Mouse (Mus musculus) liver, embryonic 16.5 days (tissue): ENCODE results near the gene Rnd1. TPM values are rescaled to one million over a fixed set of nuclear protein-coding genes. Genes with fewer than 3 reads are reported as not detected.

ENCODE experiments used
- ATAC-seq: fragments of 200-750 bp; cut with Nextera tagmentation; 2 replicates; pipeline ENCODE4 v1.8.0; 2017; ENCODE audit warnings: low read depth, mild to moderate bottlenecking, moderate number of reproducible peaks, moderate library complexity
- H3K27ac ChIP-seq: fragments of 300-500 bp; sonication (generic); 2 replicates; pipeline ENCODE4 v1.5.1; 2014; ENCODE audit warnings: mild to moderate bottlenecking, low read length
- H3K27me3 ChIP-seq: fragments of 300-500 bp; sonication (generic); 2 replicates; pipeline ENCODE4 v1.6.1; 2014; ENCODE audit warnings: low read depth, low read length, mixed read lengths; ENCODE audit not compliant: control insufficient read depth, insufficient read depth
- H3K36me3 ChIP-seq: fragments of 300-500 bp; sonication (generic); 2 replicates; pipeline ENCODE4 v1.6.1; 2014; ENCODE audit warnings: mild to moderate bottlenecking; ENCODE audit not compliant: control insufficient read depth, insufficient read depth
- H3K4me1 ChIP-seq: fragments of 300-500 bp; sonication (generic); 2 replicates; pipeline ENCODE4 v1.6.1; 2014; ENCODE audit warnings: low read depth, low read length, mixed read lengths; ENCODE audit not compliant: control insufficient read depth
- H3K4me2 ChIP-seq: fragments of 300-500 bp; sonication (generic); 2 replicates; pipeline ENCODE4 v1.6.1; 2014; ENCODE audit warnings: low read depth, low read length, mixed read lengths
- H3K4me3 ChIP-seq: fragments of 300-500 bp; sonication (generic); 2 replicates; pipeline ENCODE4 v1.5.1; 2014; ENCODE audit warnings: low read depth, mild to moderate bottlenecking, low read length
- H3K9ac ChIP-seq: fragments of 300-500 bp; sonication (generic); 2 replicates; pipeline ENCODE4 v1.6.1; 2014; ENCODE audit warnings: low read depth, low read length
- H3K9me3 ChIP-seq: fragments of 300-500 bp; sonication (generic); replicated peaks from 2 replicates; pipeline ENCODE4 v1.6.1; 2016; ENCODE audit warnings: low read length; ENCODE audit not compliant: control insufficient read depth
- WGBS: fragments of 180-500 bp; shearing (Covaris S2); extraction: QIAGEN DNeasy Blood & Tissue Kit; methylation state at CpG from one replicate; pipeline ENCODE4 v1.1.7; 2014; ENCODE audit not compliant: insufficient replicate concordance; 5-methylcytosine and 5-hydroxymethylcytosine counted together
- polyA plus RNA-seq: library from polyadenylated mRNA; unstranded; fragments of >200 nt; fragmentation: Nextera tagmentation; extraction: Ambion mirVana; gene quantifications from 2 replicates; pipeline ENCODE4 v1.2.1, GENCODE M21; 2015

Gene Rnd1
- polyA plus RNA-seq, 1 experiment from 2014 or later: 1.1 TPM

DNA sequence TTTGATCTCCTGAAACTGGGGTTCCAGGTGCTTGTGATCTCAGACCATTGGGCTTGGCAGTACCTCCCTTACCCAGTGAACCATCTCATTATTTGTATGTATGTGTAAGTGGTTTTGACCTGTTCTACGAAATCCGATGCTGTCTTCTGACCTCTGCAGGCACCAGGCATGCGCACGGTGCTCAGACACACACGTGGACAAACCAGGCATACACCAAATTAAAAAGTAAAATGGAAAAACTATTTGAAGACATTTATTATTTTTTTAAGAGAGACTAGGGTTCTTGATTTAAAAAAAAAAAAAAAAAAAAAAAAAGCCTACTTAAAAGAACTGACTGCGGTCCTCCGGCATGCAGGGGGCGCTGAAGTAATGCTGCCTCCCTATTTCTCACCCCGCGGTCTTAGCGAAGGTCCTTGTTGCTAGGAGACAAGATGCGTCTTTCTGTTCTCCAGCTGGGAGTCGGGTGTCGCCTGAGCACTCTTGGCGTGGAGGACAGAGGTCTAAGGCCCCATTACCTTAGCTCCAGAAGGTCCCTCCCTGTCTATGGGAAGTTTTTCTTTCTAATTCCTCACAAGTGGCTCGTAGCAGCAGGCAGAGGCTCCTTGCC, 30.6 kb upstream of the Rnd1 start, which contains the start of gene Ccdc65:
Gene Ccdc65 (plus strand): TSS at position 442 of the 607 bp plus-strand sequence.
- Histone ChIP-seq H3K4me3 (peak within 1 kb of the TSS; percentile 37), H3K4me2 (peak within 1 kb of the TSS; percentile 51), H3K9me3 (no peaks in the 10 kb centered on the region), H3K27me3 (peaks cover 5% of the 10 kb centered on the region; the same call in 1 of the 2 replicates), H3K36me3 (no peaks in the 10 kb centered on the region), H3K9ac (no peak within 1 kb of the TSS), H3K4me1 (no peaks in the 10 kb centered on the region), H3K27ac (no peak within 1 kb of the TSS)
- WGBS: 17% methylated on average over 16 of the region's 16 CpGs
- ATAC-seq: no peak

DNA sequence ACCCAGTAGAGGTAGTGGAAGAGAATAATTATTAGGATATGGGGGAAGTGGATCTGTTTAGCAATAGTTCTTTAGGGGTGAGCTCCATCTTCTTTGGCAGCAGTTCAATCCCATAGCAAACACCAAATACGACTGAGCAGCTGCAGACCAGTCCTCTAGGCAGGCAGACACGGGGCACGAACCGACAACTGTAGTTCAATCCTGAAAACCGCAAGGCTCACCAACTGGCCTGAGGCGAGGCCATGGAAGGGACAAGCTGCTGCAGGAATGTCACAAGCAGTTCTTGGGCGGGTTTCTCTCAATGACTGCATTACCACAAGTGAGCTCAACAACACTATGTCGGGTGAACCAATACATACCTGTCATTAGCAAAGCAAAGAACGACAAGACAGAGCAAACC, 27.1 kb upstream of the Rnd1 start:
- no peak for ATAC-seq
- Histone ChIP-seq H3K36me3 (no peaks in the 10 kb centered on the region), H3K9ac (no peak overlapping the region), H3K4me2 (no peak overlapping the region), H3K4me3 (no peak overlapping the region), H3K27ac (no peak overlapping the region), H3K27me3 (peaks cover 22% of the 10 kb centered on the region), H3K4me1 (no peaks in the 10 kb centered on the region; the same call in 1 of the 2 replicates), H3K9me3 (no peaks in the 10 kb centered on the region)
- 43% methylated on average over 9 of the region's 9 CpGs for WGBS

DNA sequence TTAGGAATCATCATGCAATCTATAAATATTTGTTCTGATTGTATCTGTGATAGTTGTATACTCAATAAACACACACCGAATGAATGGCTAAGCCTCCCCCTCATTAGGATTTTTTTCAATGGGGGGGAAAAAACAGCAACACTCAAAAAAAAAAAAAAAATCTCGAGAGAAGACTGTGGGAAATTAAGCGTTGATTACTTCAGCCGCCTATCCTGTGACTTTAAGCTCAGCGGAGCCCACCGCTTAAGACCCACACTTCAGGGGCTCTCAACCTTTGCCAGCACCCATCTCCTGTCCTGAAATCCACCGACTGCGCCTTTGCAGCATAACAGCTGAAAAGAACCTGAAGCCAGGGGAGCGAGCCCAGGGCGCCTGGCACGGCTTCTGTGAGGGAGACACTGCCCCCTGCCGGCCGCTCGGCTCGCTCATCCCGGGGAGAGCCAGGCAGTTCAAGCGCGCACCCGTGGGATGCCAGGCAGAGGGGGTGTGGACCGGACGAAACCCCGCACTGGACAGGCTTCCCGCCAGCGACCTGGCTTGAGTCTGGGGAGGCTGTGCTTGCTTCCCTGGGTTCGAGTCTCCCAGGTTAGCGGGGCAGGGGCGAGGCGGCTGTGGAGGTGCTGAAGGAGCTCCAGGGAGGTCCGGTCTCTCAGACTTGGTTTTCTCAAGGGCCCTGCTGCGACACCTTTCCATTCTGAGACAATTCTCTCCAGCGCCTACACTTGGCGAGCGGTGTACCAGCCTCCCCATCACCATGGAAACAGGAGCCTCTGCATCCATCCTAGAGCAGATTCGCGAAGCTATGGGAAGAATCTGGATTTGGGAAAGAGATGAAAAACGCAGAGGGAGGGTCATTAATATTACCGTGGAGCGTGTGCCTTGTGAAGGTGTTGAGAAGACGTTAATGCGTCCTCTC, 22.2 kb upstream of the Rnd1 start:
- no peak overlapping the region for H3K27ac ChIP-seq
- no peak overlapping the region for H3K9ac ChIP-seq
- H3K36me3 ChIP-seq: no peaks in the 10 kb centered on the region
- H3K9me3 ChIP-seq: no peaks in the 10 kb centered on the region
- WGBS: 7% methylated on average over 40 of the region's 40 CpGs
- H3K4me1 ChIP-seq: no peaks in the 10 kb centered on the region; the same call in 1 of the 2 replicates
- no peak overlapping the region for H3K4me3 ChIP-seq
- peaks cover 23% of the 10 kb centered on the region for H3K27me3 ChIP-seq
- peak overlapping the region; percentile 10 for H3K4me2 ChIP-seq
- peak; percentile 54; the same call in 1 of the 2 replicates for ATAC-seq

DNA sequence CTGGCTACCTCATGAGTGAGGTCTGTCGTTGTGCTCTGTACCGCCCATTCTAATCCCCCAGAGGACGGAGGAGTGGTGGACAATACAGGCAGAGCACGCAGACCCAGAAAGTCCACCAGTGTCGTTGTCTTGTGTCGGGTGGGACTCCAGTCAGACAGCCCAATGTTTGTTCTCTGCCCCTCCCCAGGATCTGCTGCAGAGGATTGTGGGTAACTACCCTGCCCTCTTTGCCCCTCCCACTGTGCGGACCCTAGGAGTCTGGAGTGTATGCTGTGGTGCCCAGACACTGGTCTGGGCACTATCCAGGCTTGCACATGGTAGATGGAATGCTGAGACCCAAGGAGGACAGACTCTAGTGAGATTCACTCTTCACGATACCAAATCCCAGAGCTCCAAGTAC, 19.0 kb upstream of the Rnd1 start:
- H3K27me3 ChIP-seq: peaks cover 15% of the 10 kb centered on the region

DNA sequence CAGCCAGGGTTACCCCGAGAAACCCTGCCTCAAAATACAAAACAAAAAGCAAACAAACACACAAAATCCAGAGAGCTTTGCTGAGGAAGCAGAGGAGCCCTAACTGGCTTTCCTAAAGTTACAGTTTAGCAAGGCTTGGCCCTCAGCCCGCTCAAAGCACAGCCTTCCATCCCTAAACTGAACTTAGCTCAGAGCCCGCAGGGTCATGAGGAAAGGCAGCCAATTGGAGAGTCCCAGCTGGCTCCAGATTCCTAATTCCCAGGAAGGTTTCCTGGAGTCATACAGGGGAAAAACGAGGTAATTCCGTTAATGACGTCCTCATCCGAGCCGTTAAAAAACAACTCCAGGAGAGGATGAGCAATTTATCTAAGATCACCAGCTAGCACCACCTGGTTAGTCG, 18.5 kb upstream of the Rnd1 start:
- no peak for ATAC-seq
- 46% methylated on average over 9 of the region's 9 CpGs for WGBS
- Histone ChIP-seq H3K27ac (no peak overlapping the region), H3K4me3 (no peak overlapping the region), H3K9me3 (no peaks in the 10 kb centered on the region), H3K27me3 (peaks cover 11% of the 10 kb centered on the region), H3K9ac (no peak overlapping the region), H3K4me2 (no peak overlapping the region), H3K4me1 (no peaks in the 10 kb centered on the region; the same call in 1 of the 2 replicates), H3K36me3 (no peaks in the 10 kb centered on the region)

More for the DNA sequence above, 19.0 kb upstream of the Rnd1 start:
- no peak overlapping the region for H3K9ac ChIP-seq
- H3K4me3 ChIP-seq: no peak overlapping the region
- ATAC-seq: no peak
- H3K4me2 ChIP-seq: no peak overlapping the region
- no peak overlapping the region for H3K27ac ChIP-seq
- H3K9me3 ChIP-seq: no peaks in the 10 kb centered on the region
- WGBS: 43% methylated on average over 8 of the region's 8 CpGs
- no peaks in the 10 kb centered on the region; the same call in 1 of the 2 replicates for H3K4me1 ChIP-seq
- H3K36me3 ChIP-seq: no peaks in the 10 kb centered on the region

DNA sequence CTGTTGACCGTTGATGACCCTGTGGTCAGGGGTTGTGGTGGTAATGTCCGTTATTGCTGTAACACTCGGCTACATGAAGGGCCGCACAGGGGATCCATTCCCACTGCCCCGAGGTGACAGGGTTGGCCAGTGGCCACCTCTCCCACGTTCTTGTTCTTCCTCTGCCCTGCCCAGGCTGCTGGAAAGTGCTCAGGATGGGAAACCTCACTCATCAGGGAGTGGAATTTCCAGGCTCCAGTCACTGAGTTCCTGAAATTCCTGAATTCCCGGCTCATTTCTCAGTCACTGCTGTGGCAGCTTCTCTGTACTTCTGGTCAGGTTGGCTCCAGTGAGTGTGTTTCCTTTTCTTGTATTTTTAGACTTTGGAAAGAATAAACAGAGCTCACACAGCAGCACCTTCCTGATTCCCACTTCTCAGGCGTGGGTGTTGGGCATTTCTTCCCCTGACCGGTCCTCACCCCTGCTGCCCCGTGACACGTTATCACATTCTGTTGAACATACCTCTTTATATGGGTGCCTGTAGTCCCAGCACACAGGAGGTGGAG, 15.0 kb upstream of the Rnd1 start:
- H3K4me2 ChIP-seq: no peak overlapping the region
- no peaks in the 10 kb centered on the region for H3K9me3 ChIP-seq
- no peak overlapping the region for H3K4me3 ChIP-seq
- H3K27me3 ChIP-seq: no peaks in the 10 kb centered on the region
- ATAC-seq: no peak
- no peak overlapping the region for H3K9ac ChIP-seq
- 33% methylated on average over 11 of the region's 11 CpGs for WGBS
- no peaks in the 10 kb centered on the region for H3K4me1 ChIP-seq
- no peaks in the 10 kb centered on the region for H3K36me3 ChIP-seq
- no peak overlapping the region for H3K27ac ChIP-seq

DNA sequence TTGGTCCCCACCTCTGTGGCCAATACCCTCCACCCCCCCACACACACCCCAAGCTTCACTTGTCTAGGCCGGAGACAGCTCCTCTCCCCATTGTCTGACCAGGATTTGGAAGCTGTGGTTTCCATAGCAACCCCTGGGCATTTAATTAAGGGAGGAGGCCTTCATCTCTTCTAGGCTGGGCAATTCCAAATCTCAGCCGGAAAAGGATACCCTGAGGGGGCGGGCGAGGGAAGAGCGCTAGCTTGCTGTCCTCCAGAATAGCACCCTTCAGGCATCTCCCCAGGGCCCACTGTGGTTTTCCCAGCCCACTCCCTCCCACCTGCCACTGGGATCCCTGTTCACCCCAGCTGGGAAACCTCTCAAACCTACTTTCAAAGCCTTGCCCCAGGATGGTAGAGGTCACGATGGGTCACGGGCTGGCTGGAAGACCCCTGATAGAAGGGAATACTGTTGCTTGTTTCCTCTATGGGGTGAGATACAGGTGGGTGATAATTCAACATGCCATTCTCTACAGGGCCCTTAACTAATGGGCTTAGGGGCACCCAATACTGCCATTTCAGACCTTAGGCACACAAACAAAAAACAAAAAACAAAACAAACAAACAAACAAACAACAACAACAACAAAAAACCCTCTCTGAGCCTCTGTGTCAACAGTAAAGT, 14.4 kb upstream of the Rnd1 start:
- Histone ChIP-seq H3K4me3 (no peak overlapping the region), H3K9me3 (no peaks in the 10 kb centered on the region), H3K4me2 (no peak overlapping the region), H3K27me3 (no peaks in the 10 kb centered on the region), H3K36me3 (no peaks in the 10 kb centered on the region), H3K27ac (no peak overlapping the region), H3K9ac (no peak overlapping the region), H3K4me1 (no peaks in the 10 kb centered on the region)
- 73% methylated on average over 7 of the region's 7 CpGs for WGBS
- ATAC-seq: no peak

DNA sequence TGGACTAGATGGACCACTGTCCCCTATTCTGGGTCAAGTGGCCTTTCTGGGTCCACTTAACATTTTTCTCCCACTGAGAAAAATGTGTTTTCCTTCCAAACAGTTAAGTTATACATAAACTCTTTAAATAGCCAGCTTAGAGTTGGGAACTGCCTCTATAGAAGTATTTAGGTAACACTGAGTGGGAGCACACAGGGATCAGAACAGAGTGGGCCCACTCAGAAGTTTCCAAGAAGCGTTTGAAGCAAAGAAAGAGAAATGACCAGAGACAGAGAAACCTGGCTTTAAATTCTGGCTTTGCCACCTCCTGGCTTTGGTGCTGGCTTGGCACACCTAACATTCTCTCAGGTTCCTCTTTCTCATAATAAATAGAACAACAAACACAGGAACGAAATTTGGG, 12.4 kb upstream of the Rnd1 start:
- H3K4me2 ChIP-seq: no peak overlapping the region
- H3K9ac ChIP-seq: no peak overlapping the region
- no peak overlapping the region for H3K4me3 ChIP-seq
- no peaks in the 10 kb centered on the region for H3K27me3 ChIP-seq
- no peak for ATAC-seq
- WGBS: 48% methylated on average over 2 of the region's 2 CpGs
- no peaks in the 10 kb centered on the region for H3K4me1 ChIP-seq
- no peaks in the 10 kb centered on the region for H3K36me3 ChIP-seq
- no peak overlapping the region for H3K27ac ChIP-seq
- no peaks in the 10 kb centered on the region for H3K9me3 ChIP-seq
